Mouse (Mus musculus): Measurements from ENCODE around the gene Palm2.

DNA sequence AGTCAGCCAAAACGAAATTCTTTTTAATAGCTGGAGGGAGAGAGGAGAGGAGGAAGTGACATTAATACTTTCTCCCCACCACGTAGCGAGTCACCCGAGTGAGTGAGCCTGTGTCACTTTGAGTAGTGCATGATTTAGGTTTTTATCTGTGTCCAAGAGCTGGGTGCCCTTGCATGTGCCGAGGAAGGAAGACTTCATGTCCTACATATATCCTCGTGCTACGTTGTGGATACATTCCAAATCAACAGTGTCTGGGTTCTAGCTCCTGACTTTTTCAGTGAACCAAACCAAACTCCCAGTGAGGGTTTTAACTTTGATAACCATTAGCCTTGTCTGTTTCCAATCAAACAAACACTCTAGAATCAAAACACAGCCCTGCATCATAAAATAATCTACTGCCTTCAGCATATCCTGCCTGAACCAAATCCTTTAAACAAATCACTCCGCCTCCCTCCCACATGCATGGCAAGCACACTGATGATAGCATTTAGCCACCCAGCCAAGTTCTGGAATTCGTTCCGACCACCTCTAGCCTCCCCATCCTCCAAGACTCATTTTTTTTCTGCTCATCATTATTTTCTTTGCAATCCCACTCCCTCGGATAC is 309.4 kb downstream of the Palm2 start:
- TF ChIP-seq GATA1 (IDR thresholded peaks at IDR 0.05; ENCODE audit: borderline replicate concordance, low read length), result no peak
- TF ChIP-seq FLI1 (IDR thresholded peaks at IDR 0.05; ENCODE audit: low read length), result no peak
